Mouse (Mus musculus): ENCODE results near the gene Ano1.

GRCm38 (mm10) chr7:144577876-144578275, 173.9 kb downstream of the Ano1 start:
- TF ChIP-seq CTCF (IDR thresholded peaks at IDR 0.05; ENCODE audit: extremely low read depth, insufficient read depth, low read length) (no peak), POLR2A (IDR thresholded peaks at IDR 0.05; ENCODE audit: extremely low read depth, insufficient read depth, low read length) (no peak)
